Mouse (Mus musculus): ENCODE data around the gene Chrne. TPM values are rescaled to one million over a fixed set of nuclear protein-coding genes. Genes with fewer than 3 reads are reported as not detected.
"Not testable (repeated sequence)": the region's sequence is repeated elsewhere in the genome, so short reads cannot be mapped to it uniquely, and the experiment has no call there.

Chrne gene
- polyA plus RNA-seq, 1 experiment, result 0.91 TPM

- TF ChIP-seq POLR2A (IDR thresholded peaks at IDR 0.05; ENCODE audit: borderline replicate concordance, extremely low read depth, low read depth, low read length) (no peak), CTCF (IDR thresholded peaks at IDR 0.05; ENCODE audit: insufficient read depth, low read length) (no peak)
- Histone ChIP-seq H3K4me3 (replicated peaks; ENCODE audit: extremely low read depth, low read depth, low read length) (no peak overlapping the region), H3K4me1 (ENCODE audit: control insufficient read depth, insufficient read depth, low read length) (peaks cover 36% of the 10 kb centered on the region)
- no peak for DNase-seq
- WGBS, result 28% methylated on average over 3 of the region's 3 CpGs
Measured at GRCm38 (mm10) chr11:70582196-70582595, 36.8 kb downstream of the Chrne start.

- H3K4me3 ChIP-seq (replicated peaks; ENCODE audit: extremely low read depth, low read depth, low read length), result no peak overlapping the region
- TF ChIP-seq CTCF (IDR thresholded peaks at IDR 0.05; ENCODE audit: insufficient read depth, low read length) (no peak), POLR2A (IDR thresholded peaks at IDR 0.05; ENCODE audit: borderline replicate concordance, extremely low read depth, low read depth, low read length) (no peak)
- H3K4me1 ChIP-seq (ENCODE audit: control insufficient read depth, insufficient read depth, low read length), result peaks cover 35% of the 10 kb centered on the region
- WGBS, result 49% methylated on average over 3 of the region's 3 CpGs
- no peak for DNase-seq
Measured at GRCm38 (mm10) chr11:70580921-70581320, 38.1 kb downstream of the Chrne start.

DNA sequence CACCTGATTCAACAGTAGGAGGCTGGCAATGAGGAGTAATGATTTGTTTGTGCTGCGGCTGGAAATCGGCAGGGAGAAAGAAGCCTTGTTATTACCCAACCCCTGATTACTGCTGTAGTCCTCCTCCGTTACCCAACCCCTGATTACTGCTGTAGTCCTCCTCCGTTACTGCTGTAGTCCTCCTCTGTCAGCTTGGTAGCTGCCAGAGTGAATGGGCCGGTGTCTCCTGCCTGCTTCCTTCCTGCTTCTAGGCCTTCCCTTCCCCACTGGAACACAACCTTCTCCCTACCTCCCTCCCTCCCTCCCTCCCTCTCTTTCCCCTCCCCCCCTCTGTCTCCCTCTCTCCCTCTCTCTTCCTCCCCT, 38.7 kb downstream of the Chrne start:
- DNase-seq, result no peak
- Histone ChIP-seq H3K4me1 (ENCODE audit: control insufficient read depth, insufficient read depth, low read length) (peaks cover 33% of the 10 kb centered on the region), H3K4me3 (replicated peaks; ENCODE audit: extremely low read depth, low read depth, low read length) (no peak overlapping the region)
- 26% methylated on average over 5 of the region's 5 CpGs for WGBS
- TF ChIP-seq CTCF (IDR thresholded peaks at IDR 0.05; ENCODE audit: insufficient read depth, low read length) (no peak), POLR2A (IDR thresholded peaks at IDR 0.05; ENCODE audit: borderline replicate concordance, extremely low read depth, low read depth, low read length) (no peak)

DNA sequence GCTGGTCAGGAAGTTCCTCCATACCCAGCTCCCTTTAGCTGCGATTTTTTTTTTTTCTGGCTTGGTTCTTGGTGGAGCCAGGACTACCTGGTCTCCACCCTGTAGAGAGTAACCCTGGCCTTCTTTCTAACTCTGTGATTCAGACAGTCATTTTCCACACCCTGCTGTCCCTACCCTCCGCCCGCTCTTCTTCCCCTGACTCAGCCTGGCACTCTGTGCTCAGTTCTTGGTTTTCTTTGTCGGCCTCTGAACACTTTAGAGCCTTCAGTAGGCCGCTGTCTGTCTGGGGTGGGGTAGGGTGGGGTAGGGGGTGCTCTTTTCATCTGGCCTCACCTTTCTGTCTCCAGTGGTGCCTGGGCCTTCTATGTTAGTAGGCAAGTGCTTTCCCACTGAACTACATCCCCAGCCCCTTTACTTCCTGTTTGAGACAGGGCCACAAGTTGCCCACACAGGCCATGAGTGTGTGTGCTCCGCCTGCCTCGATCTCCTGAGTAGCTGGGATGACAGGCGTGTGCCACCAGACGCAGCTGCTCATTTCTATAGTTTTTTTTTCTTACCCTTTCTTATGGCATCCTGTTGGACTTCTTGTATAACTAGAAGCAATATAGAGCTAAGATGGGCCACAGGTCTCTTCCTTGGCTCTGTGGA, 39.2 kb downstream of the Chrne start:
- peaks cover 33% of the 10 kb centered on the region for H3K4me1 ChIP-seq (ENCODE audit: control insufficient read depth, insufficient read depth, low read length)
- 53% methylated on average over 9 of the region's 9 CpGs for WGBS
- no peak for DNase-seq
- no peak overlapping the region for H3K4me3 ChIP-seq (replicated peaks; ENCODE audit: extremely low read depth, low read depth, low read length)
- TF ChIP-seq POLR2A (IDR thresholded peaks at IDR 0.05; ENCODE audit: borderline replicate concordance, extremely low read depth, low read depth, low read length) (no peak), CTCF (IDR thresholded peaks at IDR 0.05; ENCODE audit: insufficient read depth, low read length) (no peak)

- DNase-seq, result no peak
- TF ChIP-seq CTCF (IDR thresholded peaks at IDR 0.05; ENCODE audit: insufficient read depth, low read length) (no peak), POLR2A (IDR thresholded peaks at IDR 0.05; ENCODE audit: borderline replicate concordance, extremely low read depth, low read depth, low read length) (no peak)
- no peak overlapping the region for H3K4me3 ChIP-seq (replicated peaks; ENCODE audit: extremely low read depth, low read depth, low read length)
- WGBS, result 88% methylated on average over 6 of the region's 6 CpGs
- peaks cover 33% of the 10 kb centered on the region for H3K4me1 ChIP-seq (ENCODE audit: control insufficient read depth, insufficient read depth, low read length)
Measured at GRCm38 (mm10) chr11:70578962-70579361, 40.1 kb downstream of the Chrne start.

DNA sequence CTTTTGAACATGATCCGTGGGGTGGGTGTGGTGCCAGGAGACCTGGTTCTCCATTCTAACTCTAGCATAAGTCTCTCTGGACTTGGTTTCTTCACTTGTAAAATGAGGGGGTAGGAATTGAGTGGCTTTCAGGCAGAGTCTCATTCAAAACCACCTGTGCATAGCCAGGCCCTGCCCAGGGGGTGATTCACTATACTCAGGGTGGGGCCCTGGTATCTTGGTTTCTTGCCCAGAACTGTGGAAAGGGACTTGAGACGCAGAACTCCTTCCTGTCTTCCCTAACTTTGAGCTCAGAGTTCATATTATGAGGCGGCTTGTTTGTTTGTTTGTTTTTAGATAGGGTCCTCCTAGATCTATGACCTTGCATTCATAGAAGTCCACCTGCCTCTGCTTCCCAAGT, 41.8 kb downstream of the Chrne start:
- peaks cover 25% of the 10 kb centered on the region for H3K4me1 ChIP-seq (ENCODE audit: control insufficient read depth, insufficient read depth, low read length)
- no peak for DNase-seq
- TF ChIP-seq POLR2A (IDR thresholded peaks at IDR 0.05; ENCODE audit: borderline replicate concordance, extremely low read depth, low read depth, low read length) (no peak), CTCF (IDR thresholded peaks at IDR 0.05; ENCODE audit: insufficient read depth, low read length) (no peak)
- H3K4me3 ChIP-seq (replicated peaks; ENCODE audit: extremely low read depth, low read depth, low read length), result no peak overlapping the region
- 43% methylated on average over 3 of the region's 3 CpGs for WGBS

- DNase-seq, result no peak
- H3K4me1 ChIP-seq (ENCODE audit: control insufficient read depth, insufficient read depth, low read length), result peaks cover 12% of the 10 kb centered on the region
- no peak overlapping the region for H3K4me3 ChIP-seq (replicated peaks; ENCODE audit: extremely low read depth, low read depth, low read length)
- TF ChIP-seq CTCF (IDR thresholded peaks at IDR 0.05; ENCODE audit: insufficient read depth, low read length) (no peak), POLR2A (IDR thresholded peaks at IDR 0.05; ENCODE audit: borderline replicate concordance, extremely low read depth, low read depth, low read length) (no peak)
- WGBS, result 83% methylated on average over 6 of the region's 6 CpGs
Measured at GRCm38 (mm10) chr11:70573872-70574271, 45.1 kb downstream of the Chrne start.

DNA sequence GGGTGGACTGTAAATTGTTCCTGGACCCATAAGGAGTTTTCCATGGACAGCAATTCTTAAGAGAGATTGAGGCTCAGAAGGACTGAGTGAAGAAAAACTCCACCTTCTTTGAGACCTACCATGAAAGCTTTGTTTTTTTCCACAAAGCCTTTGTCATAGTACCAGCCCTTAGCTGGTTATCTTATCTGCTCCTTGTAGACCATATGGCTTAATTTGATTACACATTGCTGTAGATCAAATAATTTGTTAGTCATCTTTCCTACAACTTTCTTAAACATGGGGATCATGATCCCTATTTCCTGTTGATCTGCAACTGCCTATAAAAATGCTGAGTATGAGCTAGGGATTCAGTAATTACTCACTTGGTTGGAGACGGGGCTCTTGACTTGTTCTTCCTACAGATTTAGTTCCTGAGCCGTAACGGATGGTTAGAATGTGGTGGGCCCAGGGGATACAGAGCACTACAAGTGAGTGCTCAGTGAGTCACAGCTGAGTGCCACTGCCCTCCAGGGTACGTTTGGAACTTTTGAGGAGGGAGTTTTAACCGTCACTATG, 46.6 kb downstream of the Chrne start:
- peaks cover 9% of the 10 kb centered on the region for H3K4me1 ChIP-seq (ENCODE audit: control insufficient read depth, insufficient read depth, low read length)
- 56% methylated on average over 5 of the region's 5 CpGs for WGBS
- no peak overlapping the region for H3K4me3 ChIP-seq (replicated peaks; ENCODE audit: extremely low read depth, low read depth, low read length)
- no peak for DNase-seq
- no peak for TF ChIP-seq CTCF (IDR thresholded peaks at IDR 0.05; ENCODE audit: insufficient read depth, low read length)
- TF ChIP-seq POLR2A (IDR thresholded peaks at IDR 0.05; ENCODE audit: borderline replicate concordance, extremely low read depth, low read depth, low read length), result no peak

- Histone ChIP-seq H3K4me3 (replicated peaks; ENCODE audit: extremely low read depth, low read depth, low read length) (no peak overlapping the region), H3K4me1 (ENCODE audit: control insufficient read depth, insufficient read depth, low read length) (peaks cover 7% of the 10 kb centered on the region)
- 68% methylated on average over 1 of the region's 1 CpGs for WGBS
- TF ChIP-seq POLR2A (IDR thresholded peaks at IDR 0.05; ENCODE audit: borderline replicate concordance, extremely low read depth, low read depth, low read length), result no peak
- TF ChIP-seq CTCF (IDR thresholded peaks at IDR 0.05; ENCODE audit: insufficient read depth, low read length), result no peak
- DNase-seq, result no peak
Measured at GRCm38 (mm10) chr11:70571641-70572040, 47.4 kb downstream of the Chrne start.

DNA sequence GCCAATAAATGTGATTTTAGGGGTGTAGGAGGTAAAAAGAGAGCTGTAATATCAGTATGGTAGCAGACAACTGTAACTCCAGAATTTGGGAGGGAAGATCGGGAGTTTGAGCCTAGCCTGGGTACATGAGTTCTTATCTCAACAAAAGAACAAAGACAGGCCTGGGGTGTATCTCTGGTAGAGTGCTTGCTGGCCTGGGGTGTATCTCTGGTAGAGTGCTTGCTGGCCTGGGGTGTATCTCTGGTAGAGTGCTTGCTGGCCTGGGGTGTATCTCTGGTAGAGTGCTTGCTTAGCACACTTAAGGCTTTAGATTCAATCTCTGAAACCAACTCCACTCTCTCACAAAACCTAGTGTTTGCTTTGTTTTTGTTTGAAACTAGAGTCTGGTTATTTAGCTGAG, 48.4 kb downstream of the Chrne start:
- WGBS, result 77% methylated on average over 1 of the region's 1 CpGs
- H3K4me1 ChIP-seq (ENCODE audit: control insufficient read depth, insufficient read depth, low read length); H3K4me3 ChIP-seq (replicated peaks; ENCODE audit: extremely low read depth, low read depth, low read length); DNase-seq: not testable (repeated sequence)

Measured in lung, adult 2 months (tissue).